Mouse (Mus musculus) natural killer cell, adult 2 months (primary cell): ENCODE measurements around the gene Sdhaf3.

Source experiments
- DNase-seq, 2 experiments: peaks; one replicate each; pipeline ENCODE4 v3.0.0; 2022; ENCODE audit warnings: low spot score in 2 of 2

Sdhaf3 gene

GRCm38 (mm10) chr6:7068782-7069181 is 113.0 kb downstream of the Sdhaf3 start:
- DNase-seq, result no peak

- no peak for DNase-seq
Measured at GRCm38 (mm10) chr6:7069463-7069862, 113.7 kb downstream of the Sdhaf3 start.

GRCm38 (mm10) chr6:7082054-7082453 is 126.2 kb downstream of the Sdhaf3 start:
- no peak for DNase-seq

- DNase-seq, result no peak
Measured at GRCm38 (mm10) chr6:7082467-7083259, 126.9 kb downstream of the Sdhaf3 start.

- DNase-seq, result no peak
Measured at GRCm38 (mm10) chr6:7083661-7084060, 127.9 kb downstream of the Sdhaf3 start.

GRCm38 (mm10) chr6:7084370-7084769 is 128.6 kb downstream of the Sdhaf3 start:
- no peak for DNase-seq

GRCm38 (mm10) chr6:7085506-7085905 is 129.7 kb downstream of the Sdhaf3 start:
- DNase-seq, result no peak

- DNase-seq, result no peak
Measured at GRCm38 (mm10) chr6:7092094-7092493, 136.3 kb downstream of the Sdhaf3 start.
